Mouse (Mus musculus) T-helper 17 cell (primary cell): ENCODE data around the gene Cyp2c66.
"Not testable (repeated sequence)": the region's sequence is repeated elsewhere in the genome, so short reads cannot be mapped to it uniquely, and the experiment has no call there.

Experiments
- in situ Hi-C, 2 experiments: fragments of 300-600 bp; cut with MboI, MseI; formaldehyde crosslinking; loops; 1 replicate in 1 of 2; 2 replicates in 1 of 2; pipeline ENCODE4 v1.15.1; 2025; ENCODE audit warnings: high pct_unique_total_duplicates in 2 of 2

Gene Cyp2c66

DNA sequence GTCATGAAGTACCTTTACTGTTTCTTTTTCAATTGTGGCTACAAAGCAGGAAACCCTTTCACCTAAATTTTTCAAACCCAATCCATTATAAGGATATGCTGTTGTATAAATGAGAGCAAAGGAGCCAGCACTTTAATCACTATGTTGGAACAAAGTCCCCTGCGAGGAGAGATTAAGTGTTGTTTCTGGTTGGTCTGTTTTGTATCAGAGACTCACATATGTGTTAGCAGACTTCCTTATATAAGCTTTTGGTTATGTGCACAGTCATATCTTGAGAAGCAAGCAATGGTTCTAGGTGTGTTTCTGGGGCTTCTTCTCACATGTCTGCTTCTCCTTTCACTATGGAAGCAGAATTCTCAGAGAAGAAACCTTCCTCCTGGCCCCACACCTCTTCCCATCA lies at the start of gene Cyp2c66:
TSS of gene Cyp2c66 (plus strand) at position 255 of the 400 bp plus-strand sequence.
- in situ Hi-C loops, result no loop called here

DNA sequence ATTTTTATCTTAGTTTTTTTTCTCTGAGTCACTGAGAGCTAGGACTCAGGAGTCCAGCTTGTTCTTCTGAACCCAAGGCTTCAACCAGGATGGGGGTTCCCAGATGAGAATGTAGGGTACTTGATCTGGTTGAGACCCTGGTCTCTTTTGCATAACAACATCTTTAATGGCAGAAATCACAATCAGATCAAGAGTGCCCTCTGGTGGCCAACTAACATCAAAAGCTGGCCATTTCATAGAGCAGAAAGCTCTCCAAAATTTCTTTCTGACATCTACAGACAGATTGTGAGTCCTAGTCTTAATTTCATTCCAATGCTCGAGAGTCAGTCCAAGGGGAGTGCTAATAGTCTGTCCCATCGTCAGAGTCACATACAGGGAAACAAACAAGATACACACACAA lies 14.9 kb upstream of the Cyp2c66 start:
- in situ Hi-C loops, result not testable (repeated sequence)

GRCm38 (mm10) chr19:39156836-39157235 lies 43.1 kb downstream of the Cyp2c66 start:
- in situ Hi-C loops, result not testable (repeated sequence)
